Mouse (Mus musculus): ENCODE measurements around the gene Tex261.

DNA sequence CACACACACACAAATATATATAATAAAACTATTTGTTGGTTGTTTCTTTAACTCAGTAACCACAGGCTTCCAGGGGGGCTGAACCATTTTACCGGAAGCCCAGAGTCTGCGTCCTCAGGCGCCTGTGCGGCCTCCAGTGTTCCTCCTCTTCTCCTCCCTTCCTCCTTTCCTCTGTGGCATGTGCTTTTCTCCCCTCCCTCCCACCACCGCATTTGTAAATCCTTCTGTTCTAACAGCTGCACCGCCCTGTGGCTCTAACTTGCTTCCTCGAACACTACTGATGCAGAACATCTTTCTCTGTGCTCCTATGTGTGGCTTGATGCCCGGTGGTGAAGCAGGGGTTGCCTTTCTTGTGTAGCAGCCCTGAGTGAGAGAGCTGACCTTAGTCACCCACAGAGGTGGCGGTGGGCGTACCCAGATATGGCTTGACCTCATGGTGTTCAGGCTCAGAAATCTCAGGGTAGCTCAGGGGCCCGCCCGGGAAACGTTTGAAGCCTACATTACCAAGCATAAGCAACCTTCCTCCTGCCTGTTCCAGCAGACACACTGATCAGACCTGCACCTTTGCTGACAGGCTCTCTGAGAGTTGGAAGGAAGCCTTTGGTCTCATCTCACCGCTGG is 46.2 kb downstream of the Tex261 start:
- TF ChIP-seq GATA1 (IDR thresholded peaks at IDR 0.05; ENCODE audit: low read length) (no peak), TAL1 (IDR thresholded peaks at IDR 0.05; ENCODE audit: low read length) (no peak)
